Mouse (Mus musculus): ENCODE measurements around the gene Saa1. TPM values are rescaled to one million over a fixed set of nuclear protein-coding genes. Genes with fewer than 3 reads are reported as not detected.

Saa1 gene
- total RNA-seq, 2 experiments from 2014 or later = not detected

DNA sequence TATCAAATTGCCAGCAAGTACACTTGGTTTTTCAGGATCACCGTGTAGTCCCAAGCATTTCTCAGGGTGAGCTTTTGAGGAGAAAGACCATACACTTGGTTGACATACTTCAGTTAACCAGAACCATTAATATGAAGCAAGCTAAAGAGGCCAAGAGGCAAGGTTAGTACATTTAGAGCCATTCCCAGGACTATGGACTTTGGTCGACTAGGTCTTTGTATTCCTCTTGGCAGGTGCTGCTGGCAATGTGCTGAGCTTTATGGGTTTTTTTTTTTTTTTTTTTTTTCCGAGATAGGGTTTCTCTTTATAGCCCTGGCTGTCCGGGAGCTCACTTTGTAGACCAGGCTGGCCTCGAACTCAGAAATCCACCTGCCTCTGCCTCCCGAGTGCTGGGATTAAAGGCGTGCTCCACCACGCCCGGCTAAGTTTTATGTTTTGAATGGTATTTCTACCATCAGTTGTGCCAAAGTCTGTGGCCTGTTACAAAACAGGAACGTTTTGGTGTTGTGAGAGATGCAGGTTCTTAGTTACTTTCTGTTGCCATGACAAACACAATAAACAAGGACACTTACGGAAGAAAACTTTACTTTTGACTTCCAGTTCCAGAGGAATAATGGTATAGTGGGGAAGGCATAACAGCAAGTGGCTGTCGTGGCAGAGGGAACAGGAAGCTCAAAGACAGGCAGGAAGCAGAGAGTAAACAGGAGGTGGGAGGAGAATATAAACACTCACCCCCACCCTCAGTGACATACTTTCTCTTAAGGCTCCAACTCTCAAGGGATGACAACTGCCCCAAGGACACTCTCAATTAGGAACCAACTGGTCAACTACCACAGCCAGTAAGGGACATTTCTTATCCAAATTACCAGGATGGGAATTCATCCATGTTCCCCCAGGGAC, 4.0 kb downstream of the Saa1 start:
- H3K27ac ChIP-seq = no peak overlapping the region
- DNase-seq = no peak
- no peak for TF ChIP-seq CTCF (IDR thresholded peaks at IDR 0.05)
- intact Hi-C loops (cut with DNase I) = no loop called here
- H3K4me3 ChIP-seq = no peak overlapping the region

DNA sequence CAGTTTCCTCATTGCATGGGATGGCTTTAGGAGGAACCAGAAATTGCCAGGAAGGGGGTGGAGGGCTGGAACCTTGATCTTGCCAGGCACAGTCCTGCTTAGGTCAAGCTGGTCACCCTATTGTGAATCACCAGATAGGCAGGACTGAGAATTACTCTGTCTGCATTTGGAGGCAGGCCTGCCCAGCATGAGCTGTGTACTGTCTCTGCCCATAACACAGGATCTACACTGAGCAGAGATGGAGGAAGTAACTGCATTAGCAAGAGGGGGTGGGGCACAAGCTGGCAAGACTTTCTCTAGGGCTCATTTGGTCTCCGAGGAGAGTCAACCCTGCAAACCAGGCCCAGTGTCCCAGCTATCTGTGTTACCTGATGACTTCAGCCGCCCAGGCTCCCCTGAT, 7.8 kb downstream of the Saa1 start:
- H3K27ac ChIP-seq = no peak overlapping the region
- DNase-seq = no peak
- H3K4me3 ChIP-seq = no peak overlapping the region
- intact Hi-C loops (cut with DNase I) = no loop called here
- TF ChIP-seq CTCF (IDR thresholded peaks at IDR 0.05) = no peak

DNA sequence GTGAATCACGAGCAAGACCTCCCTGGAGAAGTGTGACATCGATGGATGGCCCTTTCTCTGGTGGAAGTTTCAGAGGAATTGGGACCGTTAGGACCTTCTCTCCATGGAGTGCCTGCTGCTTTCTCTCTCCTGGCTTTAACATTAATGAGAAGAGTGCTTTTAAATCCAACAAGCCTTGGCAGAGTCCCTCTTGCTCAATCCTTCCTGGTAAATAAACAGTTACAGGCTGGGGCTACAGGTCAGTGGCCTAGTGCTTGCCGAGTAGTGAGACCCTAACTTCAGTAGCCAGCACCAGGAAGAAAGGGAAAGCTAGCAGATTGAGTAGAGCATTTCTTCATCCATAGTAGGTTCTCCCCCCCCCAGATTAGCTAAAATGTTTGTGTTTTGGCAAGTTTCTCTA, 10.3 kb downstream of the Saa1 start, which contains the start of gene Saa4:
TSS of gene Saa4 (minus strand) at position 146 of the 400 bp plus-strand sequence.
- intact Hi-C loops (cut with DNase I) = no loop called here
- no peak for TF ChIP-seq CTCF (IDR thresholded peaks at IDR 0.05)
- Histone ChIP-seq H3K27ac (no peak within 1 kb of the TSS), H3K4me3 (no peak within 1 kb of the TSS)
- DNase-seq = no peak

DNA sequence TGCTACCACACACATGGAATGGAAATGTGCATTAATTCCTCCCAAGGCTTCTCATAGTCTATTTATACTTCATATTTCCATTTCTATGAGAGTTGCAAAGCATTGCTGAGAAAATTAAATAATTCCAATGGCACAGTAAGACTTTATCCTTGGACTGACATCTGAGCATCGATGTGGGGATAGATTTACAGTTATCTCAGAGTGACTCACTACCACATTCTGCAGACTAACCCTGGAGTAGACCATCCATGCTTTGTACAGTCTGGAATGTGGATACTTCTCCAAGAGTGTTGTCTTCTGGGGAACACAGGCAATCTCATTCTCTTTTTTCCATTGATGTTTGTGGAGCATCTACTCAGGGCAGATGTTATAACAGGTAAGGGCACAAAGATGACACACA, 15.2 kb downstream of the Saa1 start:
- no peak for DNase-seq
- Histone ChIP-seq H3K4me3 (no peak overlapping the region), H3K27ac (no peak overlapping the region)
- intact Hi-C loops (cut with DNase I) = loop anchor here (5.0 kb wide), 1 partner anchor 35 kb away; no protein-coding TSS in a partner anchor
- no peak for TF ChIP-seq CTCF (IDR thresholded peaks at IDR 0.05)

DNA sequence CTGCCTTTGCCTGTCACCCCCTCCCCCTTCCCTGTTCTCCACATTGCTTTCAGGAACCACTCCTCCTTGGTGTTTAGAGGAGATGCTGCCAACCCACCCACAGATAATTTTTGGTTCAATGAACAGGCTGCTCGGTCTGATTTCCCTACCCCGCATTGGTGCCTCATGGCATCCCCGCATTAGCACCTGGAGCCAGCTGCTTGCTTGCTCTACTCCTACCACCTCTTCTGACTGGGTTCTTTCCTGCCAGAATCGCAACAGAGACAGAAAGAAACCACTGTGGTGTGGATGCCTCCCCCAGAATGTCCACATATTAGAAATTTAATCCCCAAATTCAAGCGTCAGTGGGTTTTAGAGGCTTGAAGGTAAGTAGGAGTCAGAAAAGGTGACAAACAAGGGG, 18.4 kb downstream of the Saa1 start:
- no peak overlapping the region for H3K27ac ChIP-seq
- no peak overlapping the region for H3K4me3 ChIP-seq
- no peak for TF ChIP-seq CTCF (IDR thresholded peaks at IDR 0.05)
- DNase-seq = no peak
- intact Hi-C loops (cut with DNase I) = no loop called here

DNA sequence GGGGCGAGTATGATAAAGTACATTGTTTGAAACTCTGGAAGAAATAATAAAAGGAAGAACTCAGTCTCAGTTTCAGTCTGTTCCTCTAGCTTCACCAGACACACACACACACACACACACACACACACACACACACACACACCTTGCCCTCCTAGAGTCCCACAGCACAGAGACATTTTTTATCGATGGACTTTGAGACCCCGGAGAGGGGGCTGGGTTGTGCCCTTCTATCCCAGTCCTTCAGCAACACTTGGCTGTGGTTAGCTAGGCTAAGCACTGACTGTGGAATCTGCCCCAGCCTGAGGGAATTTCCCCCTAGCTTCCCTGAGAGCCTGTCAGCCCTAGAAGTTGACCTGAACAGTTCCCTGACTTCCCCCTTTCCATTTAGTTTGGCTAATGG, 18.9 kb downstream of the Saa1 start:
- intact Hi-C loops (cut with DNase I) = no loop called here
- no peak for TF ChIP-seq CTCF (IDR thresholded peaks at IDR 0.05)
- Histone ChIP-seq H3K4me3 (no peak overlapping the region), H3K27ac (no peak overlapping the region)
- DNase-seq = no peak

DNA sequence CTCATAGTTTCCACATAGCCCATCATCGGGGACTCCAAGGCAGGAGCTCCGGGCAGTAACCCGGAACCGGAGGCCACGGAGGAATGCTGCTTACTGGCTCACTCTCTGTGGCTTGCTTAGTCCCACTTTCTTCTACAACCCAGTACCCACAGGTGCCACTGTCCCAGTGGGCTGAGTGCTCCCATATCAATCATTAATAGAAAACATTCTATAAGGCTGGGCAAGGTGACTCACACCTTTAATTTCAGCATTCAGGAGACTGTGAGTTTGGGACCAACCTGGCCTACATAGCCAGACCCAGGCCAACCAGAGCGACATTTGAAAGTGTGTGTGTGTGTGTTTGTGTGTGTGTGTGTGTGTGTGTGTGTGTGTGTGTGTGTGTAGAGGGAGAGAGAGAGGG, 19.4 kb downstream of the Saa1 start:
- Histone ChIP-seq H3K27ac (no peak overlapping the region), H3K4me3 (no peak overlapping the region)
- no peak for DNase-seq
- no peak for TF ChIP-seq CTCF (IDR thresholded peaks at IDR 0.05)
- intact Hi-C loops (cut with DNase I) = no loop called here

DNA sequence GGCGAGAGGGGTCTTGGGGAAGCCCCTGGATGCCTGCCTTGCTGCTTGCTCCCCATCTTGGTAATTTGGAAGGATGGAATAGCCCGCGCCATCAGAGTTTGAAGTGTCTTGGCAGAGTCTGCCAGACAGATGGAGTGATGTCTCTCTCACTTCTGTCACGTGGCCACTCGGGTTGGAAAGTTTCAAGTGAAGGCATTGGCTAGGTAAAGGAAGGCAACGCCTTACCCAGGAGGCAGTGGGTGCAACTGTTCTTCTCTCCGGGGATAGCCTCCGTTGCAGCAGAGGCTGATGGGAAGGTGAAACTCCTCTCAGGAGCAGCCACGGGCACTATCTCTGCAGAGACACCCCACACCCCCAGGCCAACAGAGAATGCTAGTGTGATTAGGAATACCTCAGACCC, 22.3 kb downstream of the Saa1 start:
- H3K27ac ChIP-seq = peak overlapping the region; percentile 69
- no peak overlapping the region for H3K4me3 ChIP-seq
- no peak for TF ChIP-seq CTCF (IDR thresholded peaks at IDR 0.05)
- intact Hi-C loops (cut with DNase I) = loop anchor here (2.0 kb wide), 1 partner anchor 24 kb away; no protein-coding TSS in a partner anchor
- DNase-seq = no peak

DNA sequence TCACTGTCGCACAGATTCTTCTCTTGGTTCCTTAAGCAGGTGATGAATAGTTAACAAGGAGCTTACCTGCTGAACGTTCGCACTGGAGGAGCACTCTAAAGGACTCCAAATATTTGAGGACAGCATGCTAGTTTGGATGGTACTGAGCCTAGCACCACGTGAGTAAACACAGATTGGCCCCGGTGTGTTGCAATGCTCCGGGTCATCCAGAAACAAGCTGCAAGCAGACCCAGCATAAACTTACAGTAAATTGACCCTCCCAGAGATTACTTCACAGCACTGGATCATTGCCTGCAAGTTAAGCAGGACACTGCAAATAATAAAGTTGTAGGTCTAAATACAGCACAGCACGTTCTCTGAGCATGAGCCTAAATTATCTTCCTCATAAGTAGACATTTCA, 23.3 kb downstream of the Saa1 start:
- Histone ChIP-seq H3K27ac (peak overlapping the region; percentile 69; the same call in 1 of the 2 replicates), H3K4me3 (no peak overlapping the region)
- intact Hi-C loops (cut with DNase I) = no loop called here
- no peak for TF ChIP-seq CTCF (IDR thresholded peaks at IDR 0.05)
- DNase-seq = peak; percentile 75

DNA sequence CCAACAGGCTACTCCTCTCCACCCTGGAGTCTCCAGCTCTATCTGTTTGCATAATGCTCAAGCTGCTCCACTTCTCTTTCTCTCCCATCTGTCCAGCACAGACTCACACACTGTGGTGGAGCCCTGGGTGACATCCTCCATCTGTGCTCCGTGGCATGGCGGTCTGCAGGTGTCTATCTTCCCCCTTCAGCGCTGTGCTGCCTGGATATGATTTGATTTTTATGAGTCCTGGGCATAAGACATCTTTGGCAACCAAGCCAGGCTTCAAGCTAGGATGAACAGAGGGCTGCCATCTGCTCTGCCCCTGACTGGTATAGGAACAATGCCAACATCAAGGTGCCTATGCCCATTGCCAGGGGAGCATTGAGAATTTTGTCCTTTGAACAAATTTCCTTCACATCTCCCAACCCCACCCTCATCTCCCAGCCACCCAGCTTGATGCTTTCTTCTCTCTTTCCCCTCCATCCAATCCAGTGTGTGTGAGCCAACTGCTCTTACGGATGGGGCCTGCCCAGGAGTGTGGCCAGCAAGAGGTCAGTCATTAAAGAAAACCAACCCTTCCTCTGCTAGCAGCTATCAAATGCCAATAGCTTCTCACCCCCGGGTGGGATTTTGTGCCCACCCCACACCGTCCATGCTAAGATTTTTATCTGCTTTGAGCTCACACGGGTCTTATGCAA, 24.0 kb downstream of the Saa1 start:
- no peak overlapping the region for H3K27ac ChIP-seq
- intact Hi-C loops (cut with DNase I) = no loop called here
- no peak overlapping the region for H3K4me3 ChIP-seq
- TF ChIP-seq CTCF (IDR thresholded peaks at IDR 0.05) = no peak
- no peak for DNase-seq

DNA sequence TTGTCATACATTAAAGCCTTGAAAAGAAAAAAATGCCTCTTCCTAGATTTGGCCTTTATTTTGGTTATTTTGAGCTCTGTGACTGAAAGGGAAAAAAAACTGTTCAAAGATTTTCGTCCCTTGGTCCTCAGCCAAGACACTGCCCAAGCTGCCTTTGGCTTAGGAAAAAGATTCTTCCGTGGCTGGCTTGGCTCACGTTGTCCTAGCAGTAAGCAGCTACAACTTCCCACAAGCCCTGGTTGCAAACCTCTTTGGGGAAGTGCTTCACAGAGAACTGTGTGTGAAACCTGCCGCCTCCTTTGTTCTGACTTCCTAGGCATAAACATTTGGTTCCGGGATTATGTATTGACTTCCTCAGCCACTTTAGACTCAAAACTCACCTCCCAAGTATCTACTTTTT, 25.9 kb downstream of the Saa1 start:
- no peak overlapping the region for H3K4me3 ChIP-seq
- DNase-seq = peak; percentile 32
- intact Hi-C loops (cut with DNase I) = no loop called here
- no peak for TF ChIP-seq CTCF (IDR thresholded peaks at IDR 0.05)
- H3K27ac ChIP-seq = peak overlapping the region; percentile 20; the same call in 1 of the 2 replicates

DNA sequence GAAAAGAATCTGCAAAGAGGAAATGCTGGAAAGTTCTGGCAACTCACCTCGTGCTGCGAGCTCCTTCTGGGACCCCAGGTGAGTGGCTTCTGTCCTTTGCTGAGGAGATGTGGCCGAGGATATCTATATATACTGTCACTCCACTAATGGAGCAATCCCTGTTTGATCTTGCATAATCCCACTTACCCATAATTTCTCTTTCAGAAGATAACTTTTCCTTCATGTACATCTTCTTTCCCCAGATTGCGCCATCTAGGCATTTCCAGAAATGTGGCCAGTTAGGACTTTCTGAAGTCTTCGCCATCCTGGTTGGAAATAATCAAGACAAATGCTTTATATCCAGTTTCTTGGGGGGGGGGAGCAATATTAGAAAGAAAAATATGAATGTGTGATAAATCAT, 27.2 kb downstream of the Saa1 start, which contains the start of gene Saa3:
TSS of gene Saa3 (minus strand) at position 101 of the 400 bp plus-strand sequence.
- Histone ChIP-seq H3K4me3 (no peak within 1 kb of the TSS), H3K27ac (0 out of 2 replicates have a peak within 1 kb of the TSS, but pooled peaks have one; percentile 20)
- intact Hi-C loops (cut with DNase I) = loop anchor here (1.0 kb wide), 1 partner anchor 52 kb away; no protein-coding TSS in a partner anchor
- no peak for TF ChIP-seq CTCF (IDR thresholded peaks at IDR 0.05)
- no peak for DNase-seq

DNA sequence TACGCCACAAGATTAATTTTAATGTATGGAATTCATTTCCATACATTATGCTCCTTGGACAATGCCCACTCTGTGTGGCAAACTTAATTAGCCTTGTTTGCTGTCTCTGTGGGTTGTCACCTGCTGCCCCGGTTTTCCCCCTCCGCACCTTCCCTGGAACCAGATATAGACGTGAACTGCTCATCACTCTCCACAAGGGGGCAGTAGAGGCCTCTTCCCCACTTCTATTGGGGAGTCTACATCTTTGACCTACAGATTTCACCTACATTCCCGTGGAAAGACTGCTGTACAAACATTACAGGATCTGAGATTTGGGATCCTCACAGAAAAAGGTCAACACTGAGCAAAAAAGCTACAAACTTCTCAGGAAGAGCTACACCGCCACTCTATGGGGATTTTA, 28.3 kb downstream of the Saa1 start:
- intact Hi-C loops (cut with DNase I) = no loop called here
- H3K4me3 ChIP-seq = no peak overlapping the region
- DNase-seq = peak; percentile 64
- TF ChIP-seq CTCF (IDR thresholded peaks at IDR 0.05) = peak; percentile 97
- no peak overlapping the region for H3K27ac ChIP-seq
